Mouse (Mus musculus) MN1 (cell line): ENCODE results near the gene Rnf19b.

Source experiments
- DNase-seq: peaks from one replicate; pipeline ENCODE4 v3.0.0-alpha.2; 2016; ENCODE audit warnings: low spot score

The Rnf19b gene

GRCm38 (mm10) chr4:129120520-129121445 is 62.7 kb downstream of the Rnf19b start:
- peak; percentile 63 for DNase-seq

GRCm38 (mm10) chr4:129121569-129122086 is 63.6 kb downstream of the Rnf19b start, which contains the start of gene Hpca:
Gene Hpca (minus strand): TSS chr4:129122036.
- peak; percentile 20 for DNase-seq

GRCm38 (mm10) chr4:129122107-129122506 is 64.0 kb downstream of the Rnf19b start:
- no peak for DNase-seq

- no peak for DNase-seq
Observed at GRCm38 (mm10) chr4:129122719-129123118, 64.6 kb downstream of the Rnf19b start.

- DNase-seq = peak; percentile 78
Observed at GRCm38 (mm10) chr4:129124652-129125146, 66.6 kb downstream of the Rnf19b start.

GRCm38 (mm10) chr4:129125736-129126451 is 67.8 kb downstream of the Rnf19b start:
- peak; percentile 73 for DNase-seq

- peak; percentile 64 for DNase-seq
Observed at GRCm38 (mm10) chr4:129128582-129129338, 70.7 kb downstream of the Rnf19b start.

- peak; percentile 57 for DNase-seq
Observed at GRCm38 (mm10) chr4:129129387-129129786, 71.3 kb downstream of the Rnf19b start.

- peak; percentile 79 for DNase-seq
Observed at GRCm38 (mm10) chr4:129130149-129130548, 72.1 kb downstream of the Rnf19b start.

GRCm38 (mm10) chr4:129130755-129131303 is 72.8 kb downstream of the Rnf19b start:
- peak; percentile 25 for DNase-seq

- DNase-seq = peak; percentile 88
Observed at GRCm38 (mm10) chr4:129134799-129135585, 76.9 kb downstream of the Rnf19b start.
